Mouse (Mus musculus): ENCODE data around the gene Lamb3. TPM values are rescaled to one million over a fixed set of nuclear protein-coding genes. Genes with fewer than 3 reads are reported as not detected.

Lamb3 gene
- polyA plus RNA-seq, 1 experiment from 2014 or later: 0.66 TPM

DNA sequence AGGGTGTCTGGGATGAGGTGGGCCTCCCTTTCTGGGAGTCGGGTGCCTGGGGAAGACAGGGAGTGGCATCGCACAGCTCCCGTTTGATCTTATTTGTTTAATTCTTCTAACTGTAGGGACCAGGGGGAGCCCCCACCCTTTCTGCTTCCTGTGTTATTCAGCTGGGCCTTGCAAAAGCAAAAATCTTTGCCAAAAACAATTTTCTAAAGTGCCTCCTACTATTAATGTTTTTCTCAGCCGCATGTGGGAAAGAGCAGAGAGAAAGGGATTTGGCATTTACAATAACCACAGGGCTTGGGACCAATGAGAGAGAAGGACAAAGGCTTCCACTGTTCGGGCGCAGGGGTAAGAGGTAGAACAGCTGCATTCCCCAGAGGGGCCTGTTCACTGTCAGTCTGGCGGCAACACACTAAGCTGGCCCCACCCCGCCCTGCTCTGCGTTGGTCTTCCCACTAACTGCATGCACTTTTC is 18.3 kb upstream of the Lamb3 start:
- Histone ChIP-seq H3K27me3 (replicated peaks; ENCODE audit: low read depth, poor library complexity, severe bottlenecking) (0 out of 2 replicates have a peak, but pooled peaks cover 4% of the 10 kb centered on the region), H3K36me3 (replicated peaks) (no peaks in the 10 kb centered on the region), H3K9me3 (no peaks in the 10 kb centered on the region), H3K27ac (replicated peaks) (peak overlapping the region; percentile 79), H3K4me1 (peaks cover 22% of the 10 kb centered on the region), H3K4me3 (no peak overlapping the region)
- 28% methylated on average over 9 of the region's 9 CpGs for WGBS
- DNase-seq (ENCODE audit: low spot score): peak; percentile 64

DNA sequence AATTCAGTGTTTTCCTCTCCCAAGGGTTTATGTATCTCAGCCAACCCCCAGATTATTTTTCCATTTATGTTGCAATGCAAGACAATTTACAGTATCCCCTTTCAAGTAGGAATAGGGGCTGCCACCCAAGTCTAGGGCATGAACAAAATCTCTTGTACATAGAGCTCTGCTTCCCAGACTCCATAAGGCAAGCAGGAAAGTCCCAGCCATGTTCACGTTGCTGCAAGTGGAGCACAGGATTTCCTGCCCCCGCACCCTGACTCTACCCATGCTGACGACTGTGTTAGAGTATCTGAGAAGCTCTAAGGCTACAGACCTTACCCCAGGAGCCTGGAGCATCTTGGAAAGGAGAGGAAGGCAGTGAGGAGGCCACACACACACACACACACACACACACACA is 17.7 kb upstream of the Lamb3 start:
- H3K9me3 ChIP-seq: no peaks in the 10 kb centered on the region
- 0 out of 2 replicates have a peak, but pooled peaks cover 1% of the 10 kb centered on the region for H3K27me3 ChIP-seq (replicated peaks; ENCODE audit: low read depth, poor library complexity, severe bottlenecking)
- peaks cover 22% of the 10 kb centered on the region for H3K4me1 ChIP-seq
- peak overlapping the region; percentile 79 for H3K27ac ChIP-seq (replicated peaks)
- no peaks in the 10 kb centered on the region for H3K36me3 ChIP-seq (replicated peaks)
- WGBS: 53% methylated on average over 3 of the region's 3 CpGs
- DNase-seq (ENCODE audit: low spot score): no peak
- H3K4me3 ChIP-seq: no peak overlapping the region

GRCm38 (mm10) chr1:193191675-193192283 is 15.7 kb upstream of the Lamb3 start:
- H3K36me3 ChIP-seq (replicated peaks): no peaks in the 10 kb centered on the region
- no peak overlapping the region for H3K27ac ChIP-seq (replicated peaks)
- H3K4me1 ChIP-seq: peaks cover 22% of the 10 kb centered on the region
- WGBS: 88% methylated on average over 7 of the region's 7 CpGs
- H3K9me3 ChIP-seq: no peaks in the 10 kb centered on the region
- no peak for DNase-seq (ENCODE audit: low spot score)
- H3K4me3 ChIP-seq: no peak overlapping the region
- H3K27me3 ChIP-seq (replicated peaks; ENCODE audit: low read depth, poor library complexity, severe bottlenecking): no peaks in the 10 kb centered on the region

GRCm38 (mm10) chr1:193194416-193195140 is 12.9 kb upstream of the Lamb3 start:
- H3K9me3 ChIP-seq: no peaks in the 10 kb centered on the region
- no peaks in the 10 kb centered on the region for H3K27me3 ChIP-seq (replicated peaks; ENCODE audit: low read depth, poor library complexity, severe bottlenecking)
- no peak overlapping the region for H3K27ac ChIP-seq (replicated peaks)
- no peak for DNase-seq (ENCODE audit: low spot score)
- peaks cover 8% of the 10 kb centered on the region for H3K4me1 ChIP-seq
- 83% methylated on average over 3 of the region's 3 CpGs for WGBS
- H3K36me3 ChIP-seq (replicated peaks): no peaks in the 10 kb centered on the region
- no peak overlapping the region for H3K4me3 ChIP-seq

- peaks cover 6% of the 10 kb centered on the region for H3K4me1 ChIP-seq
- WGBS: 69% methylated on average over 3 of the region's 3 CpGs
- H3K27me3 ChIP-seq (replicated peaks; ENCODE audit: low read depth, poor library complexity, severe bottlenecking): no peaks in the 10 kb centered on the region
- H3K9me3 ChIP-seq: no peaks in the 10 kb centered on the region
- DNase-seq (ENCODE audit: low spot score): no peak
- H3K4me3 ChIP-seq: no peak overlapping the region
- no peak overlapping the region for H3K27ac ChIP-seq (replicated peaks)
- no peaks in the 10 kb centered on the region for H3K36me3 ChIP-seq (replicated peaks)
These were observed 12.2 kb upstream of the Lamb3 start for GRCm38 (mm10) chr1:193195169-193195810.

- DNase-seq (ENCODE audit: low spot score): no peak
- WGBS: 90% methylated on average over 18 of the region's 18 CpGs
- no peaks in the 10 kb centered on the region for H3K27me3 ChIP-seq (replicated peaks; ENCODE audit: low read depth, poor library complexity, severe bottlenecking)
These were observed 9.8 kb upstream of the Lamb3 start for GRCm38 (mm10) chr1:193197494-193198205.

DNA sequence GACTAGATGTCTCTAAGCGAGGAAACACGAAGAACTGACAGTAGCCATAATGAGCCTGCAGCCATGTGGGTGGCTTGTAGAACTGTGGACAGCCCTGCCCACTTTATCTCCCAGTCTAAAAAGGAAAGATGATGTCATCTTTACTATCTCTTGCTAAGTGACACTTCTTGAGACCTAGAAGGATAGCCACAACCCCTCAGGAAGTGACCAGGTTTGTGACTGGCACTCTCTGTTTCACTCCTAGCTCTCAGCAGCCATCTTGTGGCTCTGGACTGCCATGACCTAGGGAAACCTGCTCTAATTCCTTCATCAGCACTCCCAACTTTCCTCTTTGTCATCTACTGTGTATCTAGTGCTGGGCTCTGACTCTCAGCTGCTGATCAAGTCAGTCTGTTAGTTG is 9.2 kb upstream of the Lamb3 start:
- Histone ChIP-seq H3K9me3 (no peaks in the 10 kb centered on the region), H3K4me3 (no peak overlapping the region), H3K27me3 (replicated peaks; ENCODE audit: low read depth, poor library complexity, severe bottlenecking) (no peaks in the 10 kb centered on the region), H3K4me1 (peaks cover 10% of the 10 kb centered on the region; the same call in 1 of the 2 replicates), H3K27ac (replicated peaks) (no peak overlapping the region), H3K36me3 (replicated peaks) (no peaks in the 10 kb centered on the region)
- WGBS: 88% methylated on average over 2 of the region's 2 CpGs
- no peak for DNase-seq (ENCODE audit: low spot score)

More at GRCm38 (mm10) chr1:193197494-193198205, 9.8 kb upstream of the Lamb3 start:
- peaks cover 10% of the 10 kb centered on the region; the same call in 1 of the 2 replicates for H3K4me1 ChIP-seq
- no peak overlapping the region for H3K4me3 ChIP-seq
- H3K9me3 ChIP-seq: no peaks in the 10 kb centered on the region
- H3K27ac ChIP-seq (replicated peaks): no peak overlapping the region
- no peaks in the 10 kb centered on the region for H3K36me3 ChIP-seq (replicated peaks)

DNA sequence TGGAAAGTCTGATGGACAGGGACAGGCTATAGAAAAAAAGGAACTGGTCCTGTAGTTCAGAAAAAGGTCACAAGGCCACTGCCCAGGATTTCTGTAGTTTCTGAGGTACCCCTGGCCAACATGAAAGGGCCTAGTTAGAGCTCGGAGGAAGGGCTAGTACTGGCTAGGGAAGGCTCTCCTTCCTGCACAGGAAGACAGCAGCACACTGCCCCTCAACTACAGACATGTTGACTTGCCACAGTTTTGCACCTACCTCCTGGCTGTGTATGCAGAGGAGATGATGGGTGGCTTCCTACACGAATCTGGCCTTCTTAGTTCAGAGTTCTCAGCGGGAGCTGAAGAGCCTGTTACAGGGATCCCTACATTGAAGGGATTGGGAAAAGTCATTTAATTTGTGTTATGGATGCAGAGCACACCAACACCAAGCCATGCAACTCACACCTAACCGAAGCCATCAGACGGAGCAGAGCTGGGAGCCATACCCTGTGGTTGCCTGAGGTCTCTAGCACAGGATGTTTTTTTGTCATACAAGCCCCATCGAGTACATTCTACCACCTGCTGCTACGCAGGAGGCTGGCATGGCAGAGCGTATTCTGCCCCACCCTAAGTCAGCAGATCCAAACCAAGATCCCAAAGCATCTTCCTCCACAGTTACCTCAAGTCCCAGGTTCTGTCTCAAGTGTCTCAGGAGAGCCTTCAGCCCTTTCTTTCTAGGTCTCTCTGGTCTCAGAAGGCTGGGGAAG is 6.7 kb upstream of the Lamb3 start:
- Histone ChIP-seq H3K4me3 (no peak overlapping the region), H3K27ac (replicated peaks) (no peak overlapping the region), H3K9me3 (no peaks in the 10 kb centered on the region), H3K36me3 (replicated peaks) (no peaks in the 10 kb centered on the region), H3K4me1 (peaks cover 10% of the 10 kb centered on the region; the same call in 1 of the 2 replicates), H3K27me3 (replicated peaks; ENCODE audit: low read depth, poor library complexity, severe bottlenecking) (no peaks in the 10 kb centered on the region)
- no peak for DNase-seq (ENCODE audit: low spot score)
- WGBS: 84% methylated on average over 8 of the region's 8 CpGs

GRCm38 (mm10) chr1:193201383-193201778 is 6.1 kb upstream of the Lamb3 start, which contains the start of gene Traf3ip3:
Traf3ip3 (minus strand) TSS chr1:193201703.
- no peak for DNase-seq (ENCODE audit: low spot score)

DNA sequence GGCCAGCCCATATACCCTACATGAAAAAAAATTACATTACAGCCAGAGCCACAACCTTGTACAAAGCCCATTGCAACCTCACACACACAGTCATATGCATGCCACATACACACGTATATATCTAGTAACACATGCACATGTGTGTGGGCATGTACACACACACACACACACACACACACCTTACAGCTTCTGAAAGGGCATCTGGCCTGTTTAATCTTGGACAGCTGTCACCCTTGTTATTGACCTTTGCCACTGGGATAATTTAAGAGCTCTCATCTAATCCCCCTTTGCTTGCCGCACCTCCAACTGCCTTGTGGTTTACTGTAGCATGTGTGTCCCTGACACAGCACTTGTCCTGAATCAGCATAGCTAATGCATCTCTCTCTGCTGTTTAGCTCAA is 3.7 kb upstream of the Lamb3 start:
- H3K9me3 ChIP-seq: no peaks in the 10 kb centered on the region
- no peak overlapping the region for H3K27ac ChIP-seq (replicated peaks)
- no peaks in the 10 kb centered on the region for H3K27me3 ChIP-seq (replicated peaks; ENCODE audit: low read depth, poor library complexity, severe bottlenecking)
- no peaks in the 10 kb centered on the region for H3K36me3 ChIP-seq (replicated peaks)
- H3K4me3 ChIP-seq: no peak overlapping the region
- no peak for DNase-seq (ENCODE audit: low spot score)
- peaks cover 10% of the 10 kb centered on the region; the same call in 1 of the 2 replicates for H3K4me1 ChIP-seq
- 64% methylated on average over 2 of the region's 2 CpGs for WGBS

More at GRCm38 (mm10) chr1:193201383-193201778, 6.1 kb upstream of the Lamb3 start, which contains the start of gene Traf3ip3:
- Histone ChIP-seq H3K27me3 (replicated peaks; ENCODE audit: low read depth, poor library complexity, severe bottlenecking) (no peaks in the 10 kb centered on the region), H3K4me1 (peaks cover 10% of the 10 kb centered on the region; the same call in 1 of the 2 replicates), H3K4me3 (no peak within 1 kb of the TSS), H3K36me3 (replicated peaks) (no peaks in the 10 kb centered on the region), H3K27ac (replicated peaks) (no peak within 1 kb of the TSS), H3K9me3 (no peaks in the 10 kb centered on the region)
- WGBS: 61% methylated on average over 5 of the region's 5 CpGs

DNA sequence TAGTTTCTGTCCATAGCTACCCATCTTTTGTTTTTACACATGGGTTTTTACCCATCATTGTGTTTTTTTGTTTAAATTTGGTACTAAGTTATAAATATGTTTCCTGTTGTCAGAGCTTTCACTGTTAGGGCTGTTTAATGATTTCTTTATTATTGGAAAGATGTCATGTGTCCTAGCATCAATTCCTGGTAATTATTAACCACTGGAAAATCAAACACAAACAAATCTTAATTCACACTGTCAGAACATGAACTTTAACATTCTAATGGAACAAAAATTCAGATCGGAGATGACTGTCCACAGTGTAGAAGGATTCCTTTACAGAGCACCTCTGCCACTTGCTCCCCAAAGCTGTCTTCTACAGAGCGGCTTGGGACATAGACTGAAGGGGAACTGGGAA is 2.1 kb upstream of the Lamb3 start:
- H3K4me3 ChIP-seq: no peak overlapping the region
- peaks cover 5% of the 10 kb centered on the region; the same call in 1 of the 2 replicates for H3K4me1 ChIP-seq
- H3K27ac ChIP-seq (replicated peaks): no peak overlapping the region
- H3K36me3 ChIP-seq (replicated peaks): no peaks in the 10 kb centered on the region
- H3K27me3 ChIP-seq (replicated peaks; ENCODE audit: low read depth, poor library complexity, severe bottlenecking): no peaks in the 10 kb centered on the region
- 89% methylated on average over 2 of the region's 2 CpGs for WGBS
- H3K9me3 ChIP-seq: no peaks in the 10 kb centered on the region
- DNase-seq (ENCODE audit: low spot score): no peak

Data from embryonic facial prominence, embryonic 10.5 days (tissue).